Mouse (Mus musculus): Measurements from ENCODE around the gene Taok3. TPM values are rescaled to one million over a fixed set of nuclear protein-coding genes. Genes with fewer than 3 reads are reported as not detected.

Gene Taok3
- 16.1 and 19.8 TPM in 2 replicates for polyA plus RNA-seq (2015; fragmentation: Nextera tagmentation; extraction: Ambion mirVana)

DNA sequence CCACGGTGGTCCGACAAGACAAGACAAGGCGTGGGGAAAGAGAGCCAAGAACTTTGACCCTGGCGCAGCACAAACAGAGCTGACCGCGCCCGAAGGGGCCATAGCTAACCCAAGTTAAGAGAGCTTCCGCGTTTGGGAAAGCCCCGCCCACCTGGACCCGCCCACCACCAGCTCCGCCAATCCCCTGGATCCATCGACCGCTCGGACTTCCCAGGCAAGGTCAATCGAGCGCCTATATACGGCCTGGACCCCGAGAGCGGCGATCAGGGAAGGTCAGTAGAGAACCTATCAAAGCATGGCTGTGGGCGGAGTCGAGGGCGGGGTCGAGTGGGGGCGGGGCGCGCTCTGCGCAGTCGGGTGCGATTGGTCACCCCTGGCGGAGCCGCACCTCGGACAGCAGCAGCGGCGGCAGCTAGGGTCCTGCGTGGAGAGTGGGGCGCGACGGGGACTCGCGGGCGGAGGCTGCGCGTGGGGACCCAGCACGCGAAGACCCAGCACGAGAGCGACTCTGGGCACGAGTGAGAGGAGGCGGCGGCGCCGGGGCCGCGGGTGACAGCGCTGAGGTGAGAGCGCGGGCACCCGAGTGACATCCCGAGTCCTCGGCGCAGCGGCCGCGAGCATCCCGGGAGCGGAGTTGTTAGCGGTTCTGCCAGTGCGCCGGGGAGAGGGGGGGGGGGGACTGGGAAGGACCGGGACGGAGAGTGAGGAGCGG lies at the start of gene Taok3:
Taok3 (plus strand) TSS at position 353 of the 712 bp plus-strand sequence.
- under 1% methylated on average over 74 of the region's 74 CpGs for WGBS
- peak; percentile 93 for ATAC-seq (replicated peaks; ENCODE audit: low FRiP score, low read depth)

GRCm38 (mm10) chr5:117087718-117088117 lies 32.2 kb upstream of the Taok3 start:
- Histone ChIP-seq H3K27me3 (ENCODE audit: insufficient read depth, low read length) (no peaks in the 10 kb centered on the region), H3K9me3 (replicated peaks; ENCODE audit: low read length) (no peaks in the 10 kb centered on the region), H3K9ac (ENCODE audit: low read depth, low read length) (peak overlapping the region; percentile 19; the same call in 1 of the 2 replicates), H3K4me1 (replicated peaks; ENCODE audit: insufficient read depth, low read length) (peaks cover 8% of the 10 kb centered on the region; the same call in 1 of the 2 replicates), H3K27ac (no peak overlapping the region), H3K4me2 (ENCODE audit: low read length) (peak overlapping the region; percentile 44), H3K4me3 (replicated peaks; ENCODE audit: low read depth, low read length) (no peak overlapping the region), H3K36me3 (ENCODE audit: insufficient read depth, low read length) (peaks cover 16% of the 10 kb centered on the region)
- ATAC-seq (replicated peaks; ENCODE audit: low FRiP score, low read depth) (no peak), DNase-seq (ENCODE audit: low spot score) (peak; percentile 47)
- peak; percentile 58; the same call in 1 of the 2 replicates for TF ChIP-seq CTCF (IDR thresholded peaks at IDR 0.05; ENCODE audit: low read depth)
- 5% methylated on average over 13 of the region's 13 CpGs for WGBS

More for the DNA sequence above, at the start of gene Taok3:
- Histone ChIP-seq H3K27me3 (ENCODE audit: insufficient read depth, low read length) (no peaks in the 10 kb centered on the region), H3K9ac (ENCODE audit: low read depth, low read length) (peak within 1 kb of the TSS; percentile 70), H3K4me2 (ENCODE audit: low read length) (peak within 1 kb of the TSS; percentile 85), H3K9me3 (replicated peaks; ENCODE audit: low read length) (no peaks in the 10 kb centered on the region), H3K4me3 (replicated peaks; ENCODE audit: low read depth, low read length) (peak within 1 kb of the TSS; percentile 69), H3K36me3 (ENCODE audit: insufficient read depth, low read length) (no peaks in the 10 kb centered on the region), H3K27ac (peak within 1 kb of the TSS; percentile 82), H3K4me1 (replicated peaks; ENCODE audit: insufficient read depth, low read length) (peaks cover 11% of the 10 kb centered on the region; the same call in 1 of the 2 replicates)
- TF ChIP-seq CTCF (IDR thresholded peaks at IDR 0.05; ENCODE audit: low read depth), result peak; percentile 14; the same call in 1 of the 2 replicates
- DNase-seq (ENCODE audit: low spot score), result peak; percentile 99

GRCm38 (mm10) chr5:117089147-117089546 lies 30.8 kb upstream of the Taok3 start:
- Histone ChIP-seq H3K27ac (no peak overlapping the region), H3K27me3 (ENCODE audit: insufficient read depth, low read length) (no peaks in the 10 kb centered on the region), H3K4me3 (replicated peaks; ENCODE audit: low read depth, low read length) (no peak overlapping the region), H3K36me3 (ENCODE audit: insufficient read depth, low read length) (peaks cover 25% of the 10 kb centered on the region), H3K4me2 (ENCODE audit: low read length) (no peak overlapping the region), H3K4me1 (replicated peaks; ENCODE audit: insufficient read depth, low read length) (peaks cover 8% of the 10 kb centered on the region; the same call in 1 of the 2 replicates), H3K9me3 (replicated peaks; ENCODE audit: low read length) (no peaks in the 10 kb centered on the region), H3K9ac (ENCODE audit: low read depth, low read length) (no peak overlapping the region)
- WGBS, result 40% methylated on average over 3 of the region's 3 CpGs
- DNase-seq (ENCODE audit: low spot score) (no peak), ATAC-seq (replicated peaks; ENCODE audit: low FRiP score, low read depth) (no peak)
- no peak for TF ChIP-seq CTCF (IDR thresholded peaks at IDR 0.05; ENCODE audit: low read depth)

DNA sequence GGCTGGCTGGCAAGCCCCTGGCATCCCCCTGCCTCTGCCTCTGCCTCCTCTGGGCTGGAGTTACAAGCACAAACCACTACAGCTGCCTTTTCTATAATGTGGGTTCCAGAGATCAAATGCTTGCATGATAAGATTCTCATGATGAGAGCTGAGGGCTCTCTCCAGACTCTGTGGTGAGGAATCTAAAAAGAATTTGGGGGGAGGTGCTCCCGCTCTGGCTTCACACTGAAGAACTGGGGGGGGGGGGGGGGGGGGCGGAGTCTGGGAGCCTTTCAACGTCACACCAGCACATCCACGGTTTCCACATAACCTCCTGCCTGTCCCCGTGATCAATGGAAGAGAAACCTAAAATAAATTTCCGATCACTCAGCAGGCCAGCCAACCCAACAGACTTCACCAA lies 30.1 kb upstream of the Taok3 start:
- Histone ChIP-seq H3K9me3 (replicated peaks; ENCODE audit: low read length) (no peaks in the 10 kb centered on the region), H3K27me3 (ENCODE audit: insufficient read depth, low read length) (no peaks in the 10 kb centered on the region), H3K4me2 (ENCODE audit: low read length) (no peak overlapping the region), H3K27ac (no peak overlapping the region), H3K36me3 (ENCODE audit: insufficient read depth, low read length) (peaks cover 25% of the 10 kb centered on the region), H3K4me3 (replicated peaks; ENCODE audit: low read depth, low read length) (no peak overlapping the region), H3K9ac (ENCODE audit: low read depth, low read length) (no peak overlapping the region), H3K4me1 (replicated peaks; ENCODE audit: insufficient read depth, low read length) (peaks cover 8% of the 10 kb centered on the region; the same call in 1 of the 2 replicates)
- DNase-seq (ENCODE audit: low spot score) (peak; percentile 40), ATAC-seq (replicated peaks; ENCODE audit: low FRiP score, low read depth) (no peak)
- 29% methylated on average over 5 of the region's 6 CpGs for WGBS
- TF ChIP-seq CTCF (IDR thresholded peaks at IDR 0.05; ENCODE audit: low read depth), result no peak

GRCm38 (mm10) chr5:117094431-117094830 lies 25.5 kb upstream of the Taok3 start:
- DNase-seq (ENCODE audit: low spot score), result peak; percentile 72
- ATAC-seq (replicated peaks; ENCODE audit: low FRiP score, low read depth), result peak; percentile 65

GRCm38 (mm10) chr5:117096716-117097115 lies 23.2 kb upstream of the Taok3 start:
- Histone ChIP-seq H3K36me3 (ENCODE audit: insufficient read depth, low read length) (peaks cover 59% of the 10 kb centered on the region), H3K9ac (ENCODE audit: low read depth, low read length) (no peak overlapping the region), H3K27me3 (ENCODE audit: insufficient read depth, low read length) (no peaks in the 10 kb centered on the region), H3K27ac (no peak overlapping the region), H3K4me1 (replicated peaks; ENCODE audit: insufficient read depth, low read length) (no peaks in the 10 kb centered on the region), H3K9me3 (replicated peaks; ENCODE audit: low read length) (no peaks in the 10 kb centered on the region), H3K4me3 (replicated peaks; ENCODE audit: low read depth, low read length) (no peak overlapping the region), H3K4me2 (ENCODE audit: low read length) (no peak overlapping the region)
- peak; percentile 70 for DNase-seq (ENCODE audit: low spot score)
- WGBS, result 35% methylated on average over 3 of the region's 3 CpGs
- no peak for ATAC-seq (replicated peaks; ENCODE audit: low FRiP score, low read depth)
- peak; percentile 82 for TF ChIP-seq CTCF (IDR thresholded peaks at IDR 0.05; ENCODE audit: low read depth)

More at GRCm38 (mm10) chr5:117094431-117094830, 25.5 kb upstream of the Taok3 start:
- H3K36me3 ChIP-seq (ENCODE audit: insufficient read depth, low read length), result peaks cover 46% of the 10 kb centered on the region
- peak; percentile 80 for TF ChIP-seq CTCF (IDR thresholded peaks at IDR 0.05; ENCODE audit: low read depth)
- H3K4me3 ChIP-seq (replicated peaks; ENCODE audit: low read depth, low read length), result no peak overlapping the region
- no peaks in the 10 kb centered on the region for H3K9me3 ChIP-seq (replicated peaks; ENCODE audit: low read length)
- H3K4me1 ChIP-seq (replicated peaks; ENCODE audit: insufficient read depth, low read length), result no peaks in the 10 kb centered on the region
- H3K27me3 ChIP-seq (ENCODE audit: insufficient read depth, low read length), result no peaks in the 10 kb centered on the region
- 28% methylated on average over 7 of the region's 7 CpGs for WGBS
- no peak overlapping the region for H3K9ac ChIP-seq (ENCODE audit: low read depth, low read length)
- H3K27ac ChIP-seq, result no peak overlapping the region
- H3K4me2 ChIP-seq (ENCODE audit: low read length), result no peak overlapping the region

Data from kidney, postnatal 0 days (tissue).